Mouse (Mus musculus) heart, postnatal 0 days (tissue): ENCODE measurements at regions not wholly inside any gene's neighbourhood (a gene's known extent, or its start where the extent isn't known, plus 50 kb on each side); places are given as distances from the start of the nearest gene placed in this dataset.

ENCODE experiments used
- ATAC-seq: fragments of 200-750 bp; cut with Nextera tagmentation; 2 replicates; pipeline ENCODE4 v1.8.0; 2017; ENCODE audit warnings: low read depth, moderate number of reproducible peaks, moderate library complexity; ENCODE audit not compliant: insufficient read depth
- DNase-seq: peaks from one replicate; pipeline ENCODE4 v3.0.0-alpha.2; 2016; ENCODE audit warnings: low spot score
- H3K27ac ChIP-seq: fragments of 300-500 bp; sonication (generic); 2 replicates; pipeline ENCODE4 v1.5.1; 2014; ENCODE audit warnings: low read depth, mild to moderate bottlenecking
- H3K27me3 ChIP-seq: fragments of 300-500 bp; sonication (generic); 2 replicates; pipeline ENCODE4 v1.6.1; 2014; ENCODE audit warnings: low read length, mixed read lengths; ENCODE audit not compliant: control insufficient read depth, insufficient read depth
- H3K36me3 ChIP-seq: fragments of 300-500 bp; sonication (generic); replicated peaks from 2 replicates; pipeline ENCODE4 v1.6.1; 2014; ENCODE audit warnings: low read length, mixed read lengths; ENCODE audit not compliant: control insufficient read depth, insufficient read depth
- H3K4me1 ChIP-seq: fragments of 300-500 bp; sonication (generic); 2 replicates; pipeline ENCODE4 v1.6.1; 2014; ENCODE audit warnings: antibody characterized with exemption; ENCODE audit not compliant: control insufficient read depth, insufficient read depth
- H3K4me2 ChIP-seq: fragments of 300-500 bp; sonication (generic); 2 replicates; pipeline ENCODE4 v1.6.1; 2014; ENCODE audit warnings: low read depth, mild to moderate bottlenecking, low read length, moderate library complexity
- H3K4me3 ChIP-seq: fragments of 300-500 bp; sonication (generic); 2 replicates; pipeline ENCODE4 v1.5.1; 2014; ENCODE audit warnings: low read depth, low read length
- H3K9ac ChIP-seq: fragments of 300-500 bp; sonication (generic); replicated peaks from 2 replicates; pipeline ENCODE4 v1.6.1; 2014; ENCODE audit warnings: low read depth, low read length, mixed read lengths
- H3K9me3 ChIP-seq: fragments of 300-500 bp; sonication (generic); replicated peaks from 2 replicates; pipeline ENCODE4 v1.6.1; 2016; ENCODE audit warnings: low read length; ENCODE audit not compliant: control insufficient read depth
- CTCF ChIP-seq: IDR thresholded peaks from 2 replicates; pipeline ENCODE4 v1.5.1; 2016; ENCODE audit warnings: antibody characterized with exemption, control low read depth, low read depth
- EP300 ChIP-seq: IDR thresholded peaks from 2 replicates; pipeline ENCODE4 v1.6.1; 2016; ENCODE audit warnings: antibody characterized with exemption, low read depth
- WGBS: fragments of 180-500 bp; shearing (Covaris S2); extraction: QIAGEN DNeasy Blood & Tissue Kit; methylation state at CpG from one replicate; pipeline ENCODE4 v1.1.7; 2014; 5-methylcytosine and 5-hydroxymethylcytosine counted together

DNA sequence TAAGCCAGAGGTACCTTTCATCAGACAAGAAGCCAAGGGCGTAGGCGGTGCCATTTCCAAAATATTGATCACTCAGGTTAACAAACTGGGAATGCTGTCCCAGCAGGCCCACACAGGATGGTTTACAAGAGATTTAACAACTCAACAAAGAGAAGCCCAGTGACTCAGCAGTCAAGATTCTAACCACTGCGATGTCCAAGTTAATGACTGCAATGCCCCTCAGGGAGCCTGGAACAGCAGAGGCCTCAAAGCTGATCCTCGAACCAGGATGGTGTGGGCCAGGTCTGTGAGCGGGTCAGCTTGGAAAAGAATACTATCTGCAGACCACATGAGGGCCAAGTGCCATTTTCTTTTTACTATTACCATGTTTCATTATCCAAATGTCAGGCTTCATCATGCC, 108.0 kb upstream of the Klf14 start:
- TF ChIP-seq EP300 (no peak), CTCF (no peak)
- Histone ChIP-seq H3K9ac (no peak overlapping the region), H3K27ac (no peak overlapping the region), H3K4me3 (no peak overlapping the region), H3K27me3 (no peaks in the 10 kb centered on the region), H3K9me3 (no peaks in the 10 kb centered on the region), H3K4me1 (no peaks in the 10 kb centered on the region), H3K4me2 (no peak overlapping the region), H3K36me3 (no peaks in the 10 kb centered on the region)
- 93% methylated on average over 5 of the region's 5 CpGs for WGBS
- ATAC-seq: no peak
- DNase-seq: no peak

DNA sequence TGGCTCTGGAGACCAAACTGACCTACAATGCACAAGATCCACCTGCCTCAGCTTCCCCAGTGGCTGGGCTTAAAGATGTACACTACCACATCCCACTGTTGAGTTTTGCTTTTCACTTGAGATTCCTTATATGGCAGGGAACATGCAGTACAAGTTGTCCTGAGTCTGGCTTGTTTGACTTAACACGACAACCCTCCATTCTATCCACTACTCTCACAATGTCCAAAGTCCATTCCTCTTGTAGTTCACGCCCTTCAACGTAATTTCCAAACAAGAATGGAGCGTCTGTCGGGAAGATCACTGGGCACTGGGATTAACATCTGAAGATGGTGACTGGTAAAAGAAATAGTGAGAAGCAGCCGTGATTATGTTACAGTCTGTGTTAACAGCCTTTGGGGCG, 108.6 kb upstream of the Klf14 start:
- ATAC-seq: no peak
- Histone ChIP-seq H3K36me3 (no peaks in the 10 kb centered on the region), H3K9ac (no peak overlapping the region), H3K4me3 (no peak overlapping the region), H3K27me3 (no peaks in the 10 kb centered on the region), H3K4me1 (no peaks in the 10 kb centered on the region), H3K27ac (no peak overlapping the region), H3K4me2 (no peak overlapping the region), H3K9me3 (no peaks in the 10 kb centered on the region)
- WGBS: 83% methylated on average over 7 of the region's 7 CpGs
- DNase-seq: peak; percentile 1
- TF ChIP-seq EP300: no peak
- TF ChIP-seq CTCF: no peak

DNA sequence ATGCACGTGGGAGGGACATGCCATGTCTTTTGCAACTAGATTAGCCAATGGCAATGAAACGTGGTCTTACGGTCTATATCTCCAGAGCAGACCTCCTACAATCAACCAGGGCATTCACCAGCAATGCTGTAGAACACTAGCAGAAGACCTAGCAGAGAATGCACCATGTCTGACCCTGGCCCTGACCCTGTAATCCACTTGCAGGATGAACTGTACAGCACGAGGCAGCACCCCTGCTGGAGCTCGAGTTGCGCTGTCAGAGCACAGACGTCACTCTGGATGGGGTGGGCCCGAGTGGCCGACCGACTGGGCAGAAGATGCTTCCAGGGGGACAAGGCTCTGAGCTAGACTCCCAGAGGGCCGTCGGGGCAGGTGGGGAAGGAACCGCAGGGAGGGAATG, 110.4 kb upstream of the Klf14 start:
- no peaks in the 10 kb centered on the region for H3K27me3 ChIP-seq
- no peak overlapping the region for H3K4me2 ChIP-seq
- DNase-seq (no peak), ATAC-seq (no peak)
- TF ChIP-seq CTCF (no peak), EP300 (no peak)
- 78% methylated on average over 13 of the region's 13 CpGs for WGBS
- H3K9me3 ChIP-seq: no peaks in the 10 kb centered on the region
- H3K4me1 ChIP-seq: no peaks in the 10 kb centered on the region
- no peak overlapping the region for H3K4me3 ChIP-seq
- H3K36me3 ChIP-seq: no peaks in the 10 kb centered on the region
- no peak overlapping the region for H3K9ac ChIP-seq
- H3K27ac ChIP-seq: no peak overlapping the region

DNA sequence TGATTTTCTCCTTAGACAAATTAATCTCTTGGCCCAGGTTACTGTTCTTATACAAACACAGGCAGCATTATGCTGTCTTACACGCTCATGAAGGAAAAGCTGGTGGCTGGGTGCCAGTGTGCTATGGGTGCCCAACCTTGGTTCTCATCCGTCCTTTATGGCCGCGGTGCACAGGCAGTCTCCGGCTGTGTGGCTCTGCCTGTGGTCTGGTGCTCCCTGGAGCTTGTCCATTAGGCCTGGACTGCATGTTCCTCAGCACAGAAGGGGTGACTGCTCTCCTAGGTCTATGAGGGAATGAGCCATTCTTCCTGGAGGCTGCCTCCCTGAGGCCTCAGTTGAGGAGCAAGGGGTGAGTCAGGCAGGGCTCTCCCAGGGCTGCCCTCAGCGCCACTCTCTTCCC, 111.7 kb upstream of the Klf14 start:
- no peak overlapping the region for H3K27ac ChIP-seq
- WGBS: 84% methylated on average over 6 of the region's 6 CpGs
- H3K9me3 ChIP-seq: no peaks in the 10 kb centered on the region
- no peak overlapping the region for H3K9ac ChIP-seq
- H3K4me2 ChIP-seq: no peak overlapping the region
- ATAC-seq (no peak), DNase-seq (no peak)
- H3K36me3 ChIP-seq: no peaks in the 10 kb centered on the region
- no peak overlapping the region for H3K4me3 ChIP-seq
- no peaks in the 10 kb centered on the region for H3K27me3 ChIP-seq
- no peaks in the 10 kb centered on the region for H3K4me1 ChIP-seq
- TF ChIP-seq CTCF (no peak), EP300 (no peak)

- no peaks in the 10 kb centered on the region for H3K36me3 ChIP-seq
- H3K4me2 ChIP-seq: no peak overlapping the region
- H3K27ac ChIP-seq: no peak overlapping the region
- 55% methylated on average over 9 of the region's 9 CpGs for WGBS
- H3K9me3 ChIP-seq: no peaks in the 10 kb centered on the region
- no peaks in the 10 kb centered on the region for H3K27me3 ChIP-seq
- H3K9ac ChIP-seq: no peak overlapping the region
- H3K4me1 ChIP-seq: peaks cover under 1% of the 10 kb centered on the region; the same call in 1 of the 2 replicates
- H3K4me3 ChIP-seq: no peak overlapping the region
- ATAC-seq (no peak), DNase-seq (no peak)
- TF ChIP-seq CTCF: no peak
Measured at GRCm38 (mm10) chr6:31070966-31071365, 112.1 kb upstream of the Klf14 start.

DNA sequence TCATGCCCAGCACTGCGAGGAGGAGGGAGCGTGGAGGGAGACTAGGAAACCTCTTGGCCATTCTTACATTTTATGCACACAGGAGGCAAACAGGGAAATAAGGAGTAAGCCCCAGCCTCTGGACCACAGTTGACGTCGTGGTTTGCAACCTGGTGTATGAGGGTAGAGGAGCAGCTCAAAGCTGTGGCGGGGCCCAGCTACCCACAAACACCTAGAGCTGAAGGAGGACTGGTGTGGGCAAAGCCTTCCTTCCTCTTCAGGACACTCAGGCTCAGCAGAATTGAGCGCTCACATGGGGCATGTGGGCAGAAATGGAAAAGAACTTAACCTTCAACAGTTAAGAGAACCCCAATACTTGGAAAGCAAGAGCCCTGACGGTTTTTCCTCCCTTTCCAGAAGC, 113.2 kb upstream of the Klf14 start:
- ATAC-seq: no peak
- no peak for TF ChIP-seq EP300
- TF ChIP-seq CTCF: no peak

More for the DNA sequence above, 113.2 kb upstream of the Klf14 start:
- Histone ChIP-seq H3K27me3 (no peaks in the 10 kb centered on the region), H3K36me3 (no peaks in the 10 kb centered on the region), H3K9me3 (no peaks in the 10 kb centered on the region), H3K4me1 (peaks cover 10% of the 10 kb centered on the region), H3K9ac (no peak overlapping the region), H3K27ac (no peak overlapping the region), H3K4me3 (no peak overlapping the region), H3K4me2 (no peak overlapping the region)
- no peak for DNase-seq
- 81% methylated on average over 7 of the region's 7 CpGs for WGBS
